Mouse (Mus musculus) testis, adult 2 months (tissue): ENCODE measurements around the gene Syt2.

Experiments used
- CTCF ChIP-seq: fragments of 200-500 bp; IDR thresholded peaks from 2 replicates; pipeline ENCODE4 v1.5.1; 2012; ENCODE audit warnings: low read depth, mild to moderate bottlenecking, inconsistent platforms, low read length, moderate library complexity; ENCODE audit not compliant: control insufficient read depth, insufficient read depth, insufficient replicate concordance
- POLR2A ChIP-seq: fragments of 200-500 bp; IDR thresholded peaks from 2 replicates; pipeline ENCODE4 v1.6.1; 2012; ENCODE audit warnings: low read depth, mild to moderate bottlenecking, inconsistent platforms, low read length, moderate library complexity; ENCODE audit not compliant: control insufficient read depth

DNA sequence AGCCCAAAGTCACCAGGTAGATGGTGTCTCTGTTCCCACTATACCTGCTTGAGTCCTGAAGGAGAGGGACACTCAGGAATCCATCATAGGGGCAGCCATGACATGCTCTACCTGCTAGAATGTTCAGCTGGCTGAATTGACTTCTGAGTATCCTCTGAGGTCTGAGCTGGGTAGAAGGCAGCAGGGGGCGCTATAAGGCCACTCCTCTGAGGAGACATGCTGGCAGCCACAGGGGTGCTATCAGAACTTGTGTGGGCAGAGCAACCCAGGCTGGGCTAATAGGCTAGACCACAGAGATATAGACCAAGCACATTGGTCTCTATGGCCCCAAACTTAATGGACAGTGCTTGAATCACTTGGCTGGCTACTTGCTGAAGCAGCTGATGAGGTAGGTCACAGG, 27.8 kb downstream of the Syt2 start:
- TF ChIP-seq POLR2A (no peak), CTCF (peak; percentile 40; the same call in 1 of the 2 replicates)
